Mouse (Mus musculus) olfactory bulb, adult 2 months (tissue): Measurements from ENCODE around the gene Gm27029. TPM values are rescaled to one million over a fixed set of nuclear protein-coding genes. Genes with fewer than 3 reads are reported as not detected.
"Not testable (repeated sequence)": the region's sequence is repeated elsewhere in the genome, so short reads cannot be mapped to it uniquely, and the experiment has no call there.

Experiments used
- H3K27ac ChIP-seq: fragments of 200-500 bp; 2 replicates; pipeline ENCODE4 v1.5.1; 2012; ENCODE audit warnings: low read depth, low read length; ENCODE audit not compliant: insufficient read depth
- H3K4me1 ChIP-seq: fragments of 200-500 bp; 2 replicates; pipeline ENCODE4 v1.6.1; 2012; ENCODE audit warnings: low read length; ENCODE audit not compliant: control insufficient read depth, insufficient read depth
- H3K4me3 ChIP-seq: fragments of 200-500 bp; 2 replicates; pipeline ENCODE4 v1.5.1; 2012; ENCODE audit warnings: mild to moderate bottlenecking, low read depth, low read length, moderate library complexity; ENCODE audit not compliant: insufficient read depth
- CTCF ChIP-seq: fragments of 200-500 bp; IDR thresholded peaks from 2 replicates; pipeline ENCODE4 v1.5.1; 2012; ENCODE audit warnings: low read depth, mild to moderate bottlenecking, low read length, moderate library complexity; ENCODE audit not compliant: insufficient read depth
- POLR2A ChIP-seq: fragments of 200-500 bp; IDR thresholded peaks from 2 replicates; pipeline ENCODE4 v1.6.1; 2012; ENCODE audit warnings: mild to moderate bottlenecking, low read depth, low read length, moderate library complexity; ENCODE audit not compliant: insufficient read depth
- WGBS: fragments of 180-500 bp; shearing (Covaris S2); methylation state at CpG from one replicate; pipeline ENCODE4 v1.1.7; 2018; 5-methylcytosine and 5-hydroxymethylcytosine counted together
- polyA plus RNA-seq: library from polyadenylated mRNA; stranded (reverse); fragments of >200 nt; gene quantifications from 2 replicates; pipeline ENCODE4 v1.2.4, GENCODE M21; 2012; ENCODE audit warnings: low replicate concordance; ENCODE audit not compliant: missing spikeins, insufficient read depth, insufficient read length

Gm27029 gene
- polyA plus RNA-seq, 1 experiment, result not detected

DNA sequence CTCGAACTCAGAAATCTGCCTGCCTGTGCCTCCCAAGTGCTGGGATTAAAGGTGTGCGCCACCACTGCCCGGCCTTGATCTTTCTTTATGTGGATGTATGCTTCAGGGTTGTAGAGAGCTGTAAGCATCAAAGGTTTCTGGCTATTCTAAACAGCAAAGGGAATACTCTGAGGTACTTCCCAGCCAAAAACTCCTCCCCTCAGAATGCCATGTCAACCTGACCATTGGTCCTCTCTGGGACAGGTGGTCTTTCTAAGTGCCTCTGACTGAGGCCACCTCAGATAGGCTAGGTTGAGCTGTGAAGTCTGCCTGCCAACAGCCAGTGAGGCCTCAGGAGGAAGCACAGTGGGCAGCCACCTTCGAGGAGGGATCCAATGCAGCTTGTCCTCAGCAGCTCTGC, 24.3 kb upstream of the Gm27029 start:
- WGBS, result 76% methylated on average over 4 of the region's 4 CpGs
- no peaks in the 10 kb centered on the region; the same call in 1 of the 2 replicates for H3K4me1 ChIP-seq
- TF ChIP-seq CTCF (no peak), POLR2A (no peak)
- H3K4me3 ChIP-seq, result no peak overlapping the region
- H3K27ac ChIP-seq, result no peak overlapping the region

DNA sequence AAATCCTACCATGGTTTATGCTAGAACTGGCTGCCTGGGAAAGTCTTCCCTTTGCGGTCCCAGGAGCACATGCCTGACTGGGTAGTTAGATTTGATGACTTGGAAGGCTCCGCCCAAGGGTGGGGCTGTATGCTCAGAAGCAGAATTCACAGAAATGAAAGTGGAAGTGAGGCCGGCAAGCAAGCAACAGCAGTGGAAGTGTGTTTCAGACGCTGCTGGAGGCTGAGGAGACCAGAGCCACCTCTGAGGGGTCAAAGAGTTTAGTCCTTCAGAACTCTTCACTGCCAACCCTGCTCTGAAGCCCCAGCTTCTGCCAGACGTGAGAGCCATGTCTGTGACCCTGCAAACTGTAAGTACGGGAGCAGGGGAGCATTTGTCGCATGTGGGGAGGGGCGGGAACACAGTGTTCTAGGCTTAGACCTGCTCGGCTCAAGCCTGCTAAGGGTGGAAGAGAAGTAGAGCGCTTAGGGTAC, 23.7 kb upstream of the Gm27029 start, which contains the start of gene Ifi35:
Ifi35 (plus strand) TSS at position 134 of the 473 bp plus-strand sequence.
- TF ChIP-seq POLR2A (no peak), CTCF (no peak)
- H3K4me1 ChIP-seq, result peaks cover 3% of the 10 kb centered on the region; the same call in 1 of the 2 replicates
- no peak within 1 kb of the TSS for H3K27ac ChIP-seq
- H3K4me3 ChIP-seq, result peak within 1 kb of the TSS; percentile 41
- WGBS, result 39% methylated on average over 10 of the region's 10 CpGs

DNA sequence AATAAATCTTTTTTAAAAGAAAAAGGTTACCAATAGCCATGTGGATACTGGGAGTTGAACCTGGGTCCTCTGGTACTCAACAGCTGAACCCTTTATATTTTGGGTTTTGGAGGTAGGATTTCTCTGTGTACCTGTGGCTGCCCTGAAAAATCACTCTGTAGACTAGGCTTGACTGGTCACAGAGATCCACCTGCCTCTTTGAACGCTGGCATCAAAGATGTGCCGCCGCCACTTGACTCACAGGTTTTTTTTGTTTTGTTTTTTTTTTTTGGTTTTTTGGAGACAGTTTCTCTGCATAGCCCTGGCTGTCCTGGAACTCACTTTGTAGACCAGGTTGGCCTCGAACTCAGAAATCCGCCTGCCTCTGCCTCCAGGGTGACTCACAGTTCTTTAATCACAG, 23.2 kb upstream of the Gm27029 start:
- 81% methylated on average over 5 of the region's 5 CpGs for WGBS
- Histone ChIP-seq H3K27ac (no peak overlapping the region), H3K4me3 (no peak overlapping the region), H3K4me1 (peaks cover 4% of the 10 kb centered on the region; the same call in 1 of the 2 replicates)
- no peak for TF ChIP-seq CTCF
- no peak for TF ChIP-seq POLR2A

DNA sequence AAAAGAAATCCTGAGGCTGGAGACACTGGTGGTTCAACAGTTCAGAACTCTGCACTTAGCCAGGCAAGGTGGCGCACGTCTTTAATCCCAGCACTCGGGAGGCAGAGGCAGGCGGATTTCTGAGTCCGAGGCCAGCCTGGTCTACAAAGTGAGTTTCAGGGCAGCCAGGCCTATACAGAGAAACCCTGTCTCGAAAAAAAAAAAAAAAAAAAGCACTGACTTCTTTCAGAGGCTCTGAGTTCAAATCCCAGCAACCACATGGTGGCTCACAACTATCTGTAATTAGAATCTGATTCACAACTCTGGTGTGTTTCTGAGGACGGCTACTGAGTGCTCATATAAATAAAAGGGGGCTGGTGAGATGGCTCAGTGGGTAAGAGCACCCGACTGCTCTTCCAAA, 22.3 kb upstream of the Gm27029 start:
- H3K27ac ChIP-seq, H3K4me1 ChIP-seq, H3K4me3 ChIP-seq: not testable (repeated sequence)
- WGBS, result 86% methylated on average over 8 of the region's 8 CpGs

DNA sequence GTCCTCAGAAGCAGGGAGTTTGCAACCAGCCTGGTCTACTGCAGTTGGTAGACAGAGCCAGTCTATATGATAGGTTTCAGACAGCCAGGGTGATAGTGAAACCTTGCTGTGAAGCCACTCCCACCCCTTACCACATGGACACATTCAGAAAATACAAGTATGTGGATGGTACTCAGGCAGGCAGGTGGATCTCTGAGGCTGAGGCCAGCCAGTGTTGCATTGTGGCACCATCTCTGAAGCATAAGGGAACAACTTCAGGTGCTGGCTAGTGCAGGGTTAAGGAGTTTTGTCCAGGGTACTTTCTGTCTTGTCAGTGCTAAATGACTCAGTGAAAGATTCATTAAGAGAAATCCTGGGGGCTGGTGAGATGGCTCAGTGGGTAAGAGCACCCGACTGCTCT, 21.7 kb upstream of the Gm27029 start:
- H3K4me3 ChIP-seq, result no peak overlapping the region
- peaks cover 4% of the 10 kb centered on the region; the same call in 1 of the 2 replicates for H3K4me1 ChIP-seq
- H3K27ac ChIP-seq, result no peak overlapping the region
- TF ChIP-seq CTCF (no peak), POLR2A (no peak)
- WGBS, result 75% methylated on average over 1 of the region's 1 CpGs

DNA sequence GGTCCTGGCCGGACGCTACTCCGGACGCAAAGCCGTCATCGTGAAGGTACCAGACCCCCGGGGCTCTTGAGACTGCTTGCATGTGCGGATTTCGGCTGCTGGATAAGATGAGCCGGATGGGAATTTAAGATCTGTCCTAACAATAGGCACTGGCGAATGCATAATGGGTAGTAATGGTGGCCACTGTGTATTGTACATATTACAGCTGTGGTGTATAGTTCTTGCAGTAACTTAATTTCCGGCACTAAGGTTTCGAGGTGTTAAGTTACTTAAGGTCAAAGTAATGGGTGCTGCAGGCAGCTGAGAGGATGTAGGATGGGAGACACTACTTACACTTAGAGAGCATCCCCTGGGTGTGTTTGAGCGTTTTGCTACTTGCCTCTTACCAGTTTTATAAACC, 18.2 kb upstream of the Gm27029 start:
- peak overlapping the region; percentile 72; the same call in 1 of the 2 replicates for H3K27ac ChIP-seq
- under 1% methylated on average over 14 of the region's 14 CpGs for WGBS

DNA sequence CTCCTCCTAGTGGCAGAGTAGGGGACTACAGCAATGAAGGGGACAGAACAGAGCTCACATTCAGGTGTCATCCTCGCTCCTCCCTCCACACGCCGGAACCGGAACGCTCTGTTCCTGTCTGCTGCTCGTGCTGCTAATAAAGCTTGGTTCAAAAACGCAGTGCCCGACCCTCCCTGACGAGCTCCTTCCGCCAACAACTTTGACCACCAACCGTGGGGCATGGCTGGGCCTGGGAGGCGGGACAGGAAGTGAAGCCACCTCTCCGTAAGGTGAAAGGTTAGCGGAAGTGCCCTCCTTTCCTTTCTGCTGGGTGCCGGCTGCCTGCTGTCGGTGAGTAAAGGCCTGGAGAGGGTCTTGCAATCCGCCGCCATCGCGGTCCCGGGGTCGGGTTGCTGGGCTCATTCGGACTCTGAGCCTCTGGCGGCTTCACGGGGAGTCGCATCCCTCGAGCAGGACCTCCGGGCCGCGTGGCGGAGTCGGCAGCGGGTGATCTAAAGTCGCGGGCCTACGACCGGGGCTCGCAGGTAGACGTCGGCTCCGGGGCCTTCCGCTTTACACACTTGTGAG, 17.6 kb upstream of the Gm27029 start, which contains the start of gene Rpl27:
Rpl27 (plus strand) TSS at position 172 of the 567 bp plus-strand sequence.
- under 1% methylated on average over 42 of the region's 42 CpGs for WGBS
- Histone ChIP-seq H3K27ac (peak within 1 kb of the TSS; percentile 72), H3K4me1 (peaks cover 4% of the 10 kb centered on the region; the same call in 1 of the 2 replicates), H3K4me3 (peak within 1 kb of the TSS; percentile 82)
- no peak for TF ChIP-seq CTCF
- TF ChIP-seq POLR2A, result peak; percentile 71

More for the DNA sequence above, 18.2 kb upstream of the Gm27029 start:
- H3K4me3 ChIP-seq, result peak overlapping the region; percentile 82
- TF ChIP-seq CTCF (no peak), POLR2A (no peak)
- H3K4me1 ChIP-seq, result peaks cover 4% of the 10 kb centered on the region; the same call in 1 of the 2 replicates

DNA sequence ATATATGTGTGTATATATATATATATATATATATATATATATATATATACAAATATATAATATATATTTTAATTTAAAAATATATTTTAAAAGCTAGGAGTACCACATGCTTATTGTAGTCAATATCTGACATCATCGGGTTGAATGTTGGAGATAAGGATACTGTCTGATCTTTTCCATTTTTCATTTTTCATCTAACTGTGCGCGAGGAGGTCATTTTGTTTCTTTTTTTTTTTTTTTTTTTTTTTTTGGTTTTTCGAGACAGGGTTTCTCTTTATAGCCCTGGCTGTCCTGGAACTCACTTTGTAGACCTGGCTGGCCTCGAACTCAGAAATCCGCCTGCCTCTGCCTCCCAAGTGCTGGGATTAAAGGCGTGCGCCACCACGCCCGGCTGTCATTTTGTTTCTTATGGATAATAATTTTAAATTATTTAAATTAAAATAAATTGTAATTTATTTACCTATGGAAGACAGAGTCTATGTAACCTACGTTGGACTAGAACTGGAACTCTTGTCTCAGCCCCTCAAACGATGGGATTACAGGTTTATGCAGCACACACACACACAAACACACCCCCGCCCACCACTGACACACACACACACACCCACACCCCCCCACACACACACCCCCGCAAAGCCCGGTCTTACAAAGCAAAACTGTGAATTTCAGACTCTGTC, 17.0 kb upstream of the Gm27029 start:
- H3K4me1 ChIP-seq, H3K27ac ChIP-seq: not testable (repeated sequence)
- peak overlapping the region; percentile 35 for H3K4me3 ChIP-seq
- peak; percentile 56; the same call in 1 of the 2 replicates for TF ChIP-seq CTCF
- 29% methylated on average over 15 of the region's 15 CpGs for WGBS

DNA sequence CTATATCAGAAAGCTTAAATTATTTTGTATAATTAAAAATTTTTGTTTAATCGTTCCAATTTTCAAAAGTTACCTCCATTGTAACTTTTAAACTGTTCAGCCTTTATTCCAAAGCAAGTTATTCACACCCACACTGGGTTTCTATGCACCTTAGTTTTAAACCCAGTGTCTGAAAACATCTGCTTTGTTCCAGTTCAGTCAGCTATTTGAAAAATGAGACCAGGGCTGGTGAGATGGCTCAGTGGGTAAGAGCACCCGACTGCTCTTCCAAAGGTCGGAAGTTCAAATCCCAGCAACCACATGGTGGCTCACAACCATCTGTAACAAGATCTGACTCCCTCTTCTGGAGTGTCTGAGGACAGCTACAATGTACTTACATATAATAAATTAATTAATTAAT, 13.4 kb upstream of the Gm27029 start:
- WGBS, result 63% methylated on average over 3 of the region's 3 CpGs
- H3K4me3 ChIP-seq, H3K4me1 ChIP-seq: not testable (repeated sequence)

More for the DNA sequence above, 13.4 kb upstream of the Gm27029 start:
- H3K27ac ChIP-seq, result not testable (repeated sequence)
